14 mouse cellular contexts compared by ENCODE assay signal in genomic region chr7:139158956-139159355, GRCm38 (mm10). TPM values are rescaled to one million over a fixed set of nuclear protein-coding genes. Genes with fewer than 3 reads are reported as not detected.
DNase-seq lines count a peak whose midpoint lies in the region; ATAC-seq and TF ChIP-seq lines count a peak whose summit lies in the region.
"Had no signal": no experiment of that assay in that cellular context is flagged by ENCODE, and none has a peak within 500 bp of the region (broad histone marks: within the 10 kb centered on the region; RNA-seq: fewer than 3 reads in every experiment).

No protein-coding gene starts in this region.

- TF ChIP-seq CTCF in brain, embryonic 14.5 days (IDR thresholded peaks at IDR 0.05; ENCODE audit: borderline replicate concordance, extremely low read depth, insufficient read depth, insufficient read length) = no peak

- H3K4me3 ChIP-seq in forebrain, embryonic 14.5 days (ENCODE audit: low read depth, low read length) = no peak overlapping the region
- no peak overlapping the region for H3K4me3 ChIP-seq in forebrain, embryonic 15.5 days
- no peak overlapping the region for H3K4me3 ChIP-seq in midbrain, embryonic 15.5 days
- no peak overlapping the region for H3K4me3 ChIP-seq in liver, embryonic 12.5 days
- H3K4me3 ChIP-seq: heart, embryonic 15.5 days had no signal

- peak; percentile 27 for DNase-seq in forebrain, embryonic 14.5 days (ENCODE audit: low spot score)
- DNase-seq in brain, embryonic 14.5 days (ENCODE audit: low read depth) = peak; percentile 53
- DNase-seq in layer of hippocampus, adult 8-10 months (ENCODE audit: low spot score in 2 of 2) = peak; percentile 56 to 61
- no peak for DNase-seq in ovary, postnatal 10 days (ENCODE audit: low spot score)
- DNase-seq in thymus, postnatal 0 days (ENCODE audit: low spot score) = no peak
- DNase-seq: adrenal gland, adult 2 months; gastrocnemius, postnatal 36 days; thymus, postnatal 14 days had no signal

- no peaks in the 10 kb centered on the region for H3K36me3 ChIP-seq in forebrain, embryonic 14.5 days (ENCODE audit: control insufficient read depth, insufficient read depth, low read length)
- H3K36me3 ChIP-seq in forebrain, embryonic 15.5 days = no peaks in the 10 kb centered on the region
- no peaks in the 10 kb centered on the region for H3K36me3 ChIP-seq in midbrain, embryonic 15.5 days (replicated peaks)
- no peaks in the 10 kb centered on the region for H3K36me3 ChIP-seq in liver, embryonic 12.5 days
- H3K36me3 ChIP-seq: heart, embryonic 15.5 days had no signal

- WGBS in forebrain, embryonic 14.5 days = 63% methylated on average over 5 of the region's 5 CpGs
- WGBS in forebrain, embryonic 15.5 days = 60% methylated on average over 5 of the region's 5 CpGs
- WGBS in midbrain, embryonic 15.5 days = 28% methylated on average over 5 of the region's 5 CpGs
- WGBS in liver, embryonic 12.5 days (ENCODE audit: insufficient replicate concordance) = 51% methylated on average over 5 of the region's 5 CpGs

- no peak for TF ChIP-seq POLR2A in brain, embryonic 14.5 days (IDR thresholded peaks at IDR 0.05; ENCODE audit: borderline replicate concordance, extremely low read depth, insufficient read depth, insufficient read length, poor library complexity, severe bottlenecking)

- H3K9ac ChIP-seq in forebrain, embryonic 14.5 days (ENCODE audit: low read length) = no peak overlapping the region
- H3K9ac ChIP-seq in forebrain, embryonic 15.5 days (replicated peaks) = no peak overlapping the region
- H3K9ac ChIP-seq in midbrain, embryonic 15.5 days = no peak overlapping the region
- no peak overlapping the region for H3K9ac ChIP-seq in liver, embryonic 12.5 days
- H3K9ac ChIP-seq: heart, embryonic 15.5 days had no signal

- H3K27me3 ChIP-seq in forebrain, embryonic 14.5 days (replicated peaks; ENCODE audit: control insufficient read depth, insufficient read depth, low read length) = no peaks in the 10 kb centered on the region
- no peaks in the 10 kb centered on the region for H3K27me3 ChIP-seq in forebrain, embryonic 15.5 days
- no peaks in the 10 kb centered on the region for H3K27me3 ChIP-seq in midbrain, embryonic 15.5 days (replicated peaks)
- peaks cover 5% of the 10 kb centered on the region; the same call in 1 of the 2 replicates for H3K27me3 ChIP-seq in liver, embryonic 12.5 days (replicated peaks)

- no peaks in the 10 kb centered on the region for H3K9me3 ChIP-seq in forebrain, embryonic 14.5 days (replicated peaks; ENCODE audit: control insufficient read depth, low read length)
- no peaks in the 10 kb centered on the region for H3K9me3 ChIP-seq in forebrain, embryonic 15.5 days
- H3K9me3 ChIP-seq in midbrain, embryonic 15.5 days = no peaks in the 10 kb centered on the region
- H3K9me3 ChIP-seq in liver, embryonic 12.5 days (replicated peaks) = no peaks in the 10 kb centered on the region
- H3K9me3 ChIP-seq: heart, embryonic 15.5 days had no signal

- H3K4me1 ChIP-seq in forebrain, embryonic 14.5 days (ENCODE audit: control insufficient read depth, insufficient read depth, low read length) = peaks cover 5% of the 10 kb centered on the region; the same call in 1 of the 2 replicates
- H3K4me1 ChIP-seq in forebrain, embryonic 15.5 days = peaks cover 5% of the 10 kb centered on the region; the same call in 1 of the 2 replicates
- H3K4me1 ChIP-seq in midbrain, embryonic 15.5 days = peaks cover 15% of the 10 kb centered on the region
- no peaks in the 10 kb centered on the region for H3K4me1 ChIP-seq in liver, embryonic 12.5 days
- H3K4me1 ChIP-seq: heart, embryonic 15.5 days had no signal

- ATAC-seq in forebrain, embryonic 14.5 days = peak; percentile 63
- no peak for ATAC-seq in forebrain, embryonic 15.5 days (replicated peaks)
- peak; percentile 63 for ATAC-seq in midbrain, embryonic 15.5 days (replicated peaks)
- no peak for ATAC-seq in liver, embryonic 12.5 days
- ATAC-seq: intestine, postnatal 0 days had no signal

- H3K27ac ChIP-seq in forebrain, embryonic 14.5 days (ENCODE audit: low read depth, low read length) = no peak overlapping the region
- no peak overlapping the region for H3K27ac ChIP-seq in forebrain, embryonic 15.5 days (replicated peaks)
- no peak overlapping the region for H3K27ac ChIP-seq in midbrain, embryonic 15.5 days
- H3K27ac ChIP-seq in liver, embryonic 12.5 days = no peak overlapping the region
- H3K27ac ChIP-seq: heart, embryonic 15.5 days had no signal

- H3K4me2 ChIP-seq in forebrain, embryonic 14.5 days (ENCODE audit: low read length) = no peak overlapping the region
- no peak overlapping the region for H3K4me2 ChIP-seq in forebrain, embryonic 15.5 days (replicated peaks)
- no peak overlapping the region for H3K4me2 ChIP-seq in midbrain, embryonic 15.5 days
- no peak overlapping the region for H3K4me2 ChIP-seq in liver, embryonic 12.5 days
- H3K4me2 ChIP-seq: heart, embryonic 15.5 days had no signal

RNA-seq across cellular contexts. Expression of gene Lrrc27, which starts 53.8 kb away (rescaled TPM):
- polyA plus RNA-seq in forebrain, embryonic 14.5 days (2014; fragmentation: Nextera tagmentation; extraction: Ambion mirVana) = 4.8 and 4.9 TPM in 2 replicates
- polyA plus RNA-seq in forebrain, embryonic 15.5 days (2015; fragmentation: Nextera tagmentation; extraction: Ambion mirVana) = 2.8 and 4.7 TPM in 2 replicates
- polyA plus RNA-seq in brain, embryonic 14.5 days (2012; rRNA removed) = 3.8 and 8.3 TPM in 2 replicates
- 1 to 10 TPM; 4.6 to 7.3 (median 6.5) TPM for total RNA-seq in layer of hippocampus, adult 8-10 months (2022)
- polyA plus RNA-seq in midbrain, embryonic 15.5 days (2015; fragmentation: Nextera tagmentation; extraction: Ambion mirVana) = 4.1 and 4.6 TPM in 2 replicates
- polyA plus RNA-seq in liver, embryonic 12.5 days (2016; fragmentation: Nextera tagmentation; extraction: Ambion mirVana) = 0.52 and 0.80 TPM in 2 replicates
- 1.9 and 2.4 TPM in 2 replicates for polyA plus RNA-seq in thymus, postnatal 0 days (2015; fragmentation: Nextera tagmentation; extraction: Ambion mirVana)

RNA-seq across cellular contexts. Expression of gene Stk32c, which starts 54.2 kb away (rescaled TPM):
- polyA plus RNA-seq in forebrain, embryonic 14.5 days (2014; fragmentation: Nextera tagmentation; extraction: Ambion mirVana) = 1.5 TPM in 2 replicates
- polyA plus RNA-seq in forebrain, embryonic 15.5 days (2015; fragmentation: Nextera tagmentation; extraction: Ambion mirVana) = 0.93 and 0.98 TPM in 2 replicates
- polyA plus RNA-seq in brain, embryonic 14.5 days (2012; rRNA removed) = 22.1 and 27.9 TPM in 2 replicates
- total RNA-seq in layer of hippocampus, adult 8-10 months (2022) = 10 to 100 TPM; 81.3 to 94.0 (median 88.8) TPM
- polyA plus RNA-seq in midbrain, embryonic 15.5 days (2015; fragmentation: Nextera tagmentation; extraction: Ambion mirVana) = 2.3 and 2.4 TPM in 2 replicates
- not detected in 2 replicates for polyA plus RNA-seq in liver, embryonic 12.5 days (2016; fragmentation: Nextera tagmentation; extraction: Ambion mirVana)
- not detected in 2 replicates for polyA plus RNA-seq in thymus, postnatal 0 days (2015; fragmentation: Nextera tagmentation; extraction: Ambion mirVana)
- polyA plus RNA-seq: liver, embryonic 16.5 days had no signal

Comparison
In these comparisons a context has a peak if more than half of its experiments do, and no peak if none do; other contexts are left out.
1. ATAC-seq: peak in forebrain, embryonic 14.5 days (single experiment) and midbrain, embryonic 15.5 days (single experiment); none in forebrain, embryonic 15.5 days (single experiment) and liver, embryonic 12.5 days (single experiment).
2. DNase-seq: peak in forebrain, embryonic 14.5 days (single experiment), brain, embryonic 14.5 days (single experiment) and layer of hippocampus, adult 8-10 months (2 of 2); none in ovary, postnatal 10 days (single experiment) and thymus, postnatal 0 days (single experiment).